Mouse (Mus musculus) adipocyte (in vitro differentiated cells): Measurements from ENCODE around the gene Epb42.
"Not testable (repeated sequence)": the region's sequence is repeated elsewhere in the genome, so short reads cannot be mapped to it uniquely, and the experiment has no call there.

Source experiments
- DNase-seq: peaks from one replicate; pipeline ENCODE4 v3.0.0-alpha.2; 2016; ENCODE audit warnings: low spot score

The Epb42 gene

GRCm38 (mm10) chr2:121007925-121008663 lies 28.8 kb downstream of the Epb42 start, which contains the start of gene Ccndbp1:
Ccndbp1 (plus strand) TSS chr2:121008403.
- DNase-seq: peak; percentile 97

GRCm38 (mm10) chr2:121006986-121007385 lies 29.9 kb downstream of the Epb42 start:
- DNase-seq: no peak

- DNase-seq: no peak
Measured at GRCm38 (mm10) chr2:121004018-121004811, 32.7 kb downstream of the Epb42 start.

GRCm38 (mm10) chr2:121003586-121003985 lies 33.3 kb downstream of the Epb42 start:
- DNase-seq: no peak

GRCm38 (mm10) chr2:120998863-120999262 lies 38.0 kb downstream of the Epb42 start:
- no peak for DNase-seq

- not testable (repeated sequence) for DNase-seq
Measured at GRCm38 (mm10) chr2:120996607-120997006, 40.3 kb downstream of the Epb42 start.

GRCm38 (mm10) chr2:120991196-120991595 lies 45.7 kb downstream of the Epb42 start:
- no peak for DNase-seq

- DNase-seq: no peak
Measured at GRCm38 (mm10) chr2:120985241-120985640, 51.6 kb downstream of the Epb42 start.

- DNase-seq: no peak
Measured at GRCm38 (mm10) chr2:120983611-120984010, 53.3 kb downstream of the Epb42 start.

- DNase-seq: no peak
Measured at GRCm38 (mm10) chr2:120980861-120981260, 56.0 kb downstream of the Epb42 start.

- DNase-seq: no peak
Measured at GRCm38 (mm10) chr2:120979819-120980218, 57.1 kb downstream of the Epb42 start.

GRCm38 (mm10) chr2:120978693-120979037 lies 58.2 kb downstream of the Epb42 start:
- peak; percentile 43 for DNase-seq

- DNase-seq: peak; percentile 51
Measured at GRCm38 (mm10) chr2:120977926-120978692, 58.8 kb downstream of the Epb42 start.

- DNase-seq: peak; percentile 65
Measured at GRCm38 (mm10) chr2:120976990-120977925, 59.6 kb downstream of the Epb42 start, which contains the start of gene Tmem62. Tmem62 (plus strand) TSS chr2:120977017.

- DNase-seq: peak; percentile 64
Measured at GRCm38 (mm10) chr2:120976308-120976707, 60.6 kb downstream of the Epb42 start.

GRCm38 (mm10) chr2:120972964-120973363 lies 63.9 kb downstream of the Epb42 start:
- no peak for DNase-seq

GRCm38 (mm10) chr2:120972257-120972656 lies 64.6 kb downstream of the Epb42 start:
- DNase-seq: not testable (repeated sequence)

GRCm38 (mm10) chr2:120971766-120972165 lies 65.1 kb downstream of the Epb42 start:
- DNase-seq: no peak

- peak; percentile 85 for DNase-seq
Measured at GRCm38 (mm10) chr2:120970559-120971080, 66.3 kb downstream of the Epb42 start, which contains the start of gene Ubr1. Ubr1 (minus strand) TSS chr2:120970715.

- DNase-seq: no peak
Measured at GRCm38 (mm10) chr2:120970045-120970539, 66.8 kb downstream of the Epb42 start.
